Mouse (Mus musculus): ENCODE measurements around the gene Lgi4. TPM values are rescaled to one million over a fixed set of nuclear protein-coding genes. Genes with fewer than 3 reads are reported as not detected.

The Lgi4 gene
- total and polyA plus RNA-seq, 2 experiments, result 0.09 to 0.18 TPM

DNA sequence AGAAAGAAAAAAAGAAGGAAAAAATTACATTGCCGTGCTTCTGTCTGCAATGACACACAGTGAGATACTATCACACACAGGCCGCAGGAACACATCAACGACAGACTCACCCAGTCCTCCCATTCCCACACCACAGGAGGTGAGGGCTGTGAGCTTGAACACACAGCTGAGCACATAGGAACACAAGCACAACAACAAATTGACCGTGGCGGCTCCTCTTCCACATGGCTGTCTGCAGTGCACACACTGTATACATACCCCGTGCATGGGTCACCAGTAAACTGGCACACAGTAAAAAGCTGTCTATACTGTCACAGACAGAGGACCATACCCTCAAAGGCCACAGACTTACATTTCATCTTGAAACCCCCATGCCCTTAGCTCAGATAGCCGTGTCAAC is 2.7 kb upstream of the Lgi4 start:
- TF ChIP-seq CTCF (IDR thresholded peaks at IDR 0.05; ENCODE audit: low read depth, low read length) (no peak), POLR2A (IDR thresholded peaks at IDR 0.05; ENCODE audit: extremely low read depth, insufficient read depth, low read length) (no peak)
- no peaks in the 10 kb centered on the region for H3K27me3 ChIP-seq (ENCODE audit: control insufficient read depth, insufficient read depth, low read length)
- 24% methylated on average over 7 of the region's 7 CpGs for WGBS
- 0 out of 2 replicates have a peak, but pooled peaks cover 2% of the 10 kb centered on the region for H3K79me2 ChIP-seq (ENCODE audit: control insufficient read depth, insufficient read depth, low read length)
- peak overlapping the region; percentile 19 for H3K9ac ChIP-seq (ENCODE audit: low read depth, low read length)
- peaks cover 32% of the 10 kb centered on the region for H3K4me1 ChIP-seq (ENCODE audit: control insufficient read depth, insufficient read depth, low read length)
- no peak overlapping the region; the same call in 1 of the 2 replicates for H3K4me3 ChIP-seq (ENCODE audit: insufficient read depth, low read depth, low read length)
- peaks cover 3% of the 10 kb centered on the region; the same call in 1 of the 2 replicates for H3K36me3 ChIP-seq (ENCODE audit: control insufficient read depth, insufficient read depth, low read length)
- peak overlapping the region; percentile 98 for H3K27ac ChIP-seq (replicated peaks; ENCODE audit: insufficient read depth, low read depth, low read length)
- no peak for DNase-seq (ENCODE audit: extremely low read depth, low read depth, low spot score)

DNA sequence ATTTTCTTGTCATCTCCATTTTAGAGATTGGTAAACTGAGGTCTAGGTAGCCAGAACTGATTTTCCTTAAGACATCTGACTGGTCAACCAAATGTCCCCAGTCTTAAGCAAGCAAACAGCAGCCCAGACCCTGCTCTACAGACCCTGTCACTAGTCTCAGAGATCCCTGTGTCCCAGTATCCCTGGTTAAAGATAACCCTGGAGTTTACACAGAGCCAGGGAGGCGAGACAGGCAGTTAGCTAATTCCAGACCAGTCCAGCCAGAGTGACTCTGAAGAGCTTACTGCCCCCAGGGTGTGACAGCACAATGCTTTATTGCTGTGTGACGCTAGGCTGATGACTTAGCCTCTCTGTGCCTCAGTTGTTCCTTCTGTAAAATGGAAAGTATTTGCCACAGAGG is 2.1 kb upstream of the Lgi4 start, which contains the start of gene Fxyd1:
Gene Fxyd1 (minus strand): TSS at position 129 of the 400 bp plus-strand sequence.
- 0 out of 2 replicates have a peak, but pooled peaks cover 2% of the 10 kb centered on the region for H3K79me2 ChIP-seq (ENCODE audit: control insufficient read depth, insufficient read depth, low read length)
- H3K27me3 ChIP-seq (ENCODE audit: control insufficient read depth, insufficient read depth, low read length), result no peaks in the 10 kb centered on the region
- H3K27ac ChIP-seq (replicated peaks; ENCODE audit: insufficient read depth, low read depth, low read length), result peak within 1 kb of the TSS; percentile 98
- 27% methylated on average over 2 of the region's 2 CpGs for WGBS
- TF ChIP-seq POLR2A (IDR thresholded peaks at IDR 0.05; ENCODE audit: extremely low read depth, insufficient read depth, low read length) (no peak), CTCF (IDR thresholded peaks at IDR 0.05; ENCODE audit: low read depth, low read length) (no peak)
- H3K4me1 ChIP-seq (ENCODE audit: control insufficient read depth, insufficient read depth, low read length), result peaks cover 32% of the 10 kb centered on the region
- H3K9ac ChIP-seq (ENCODE audit: low read depth, low read length), result peak within 1 kb of the TSS; percentile 49
- peaks cover 3% of the 10 kb centered on the region; the same call in 1 of the 2 replicates for H3K36me3 ChIP-seq (ENCODE audit: control insufficient read depth, insufficient read depth, low read length)
- DNase-seq (ENCODE audit: extremely low read depth, low read depth, low spot score), result peak; percentile 88
- H3K4me3 ChIP-seq (ENCODE audit: insufficient read depth, low read depth, low read length), result no peak within 1 kb of the TSS; the same call in 1 of the 2 replicates

DNA sequence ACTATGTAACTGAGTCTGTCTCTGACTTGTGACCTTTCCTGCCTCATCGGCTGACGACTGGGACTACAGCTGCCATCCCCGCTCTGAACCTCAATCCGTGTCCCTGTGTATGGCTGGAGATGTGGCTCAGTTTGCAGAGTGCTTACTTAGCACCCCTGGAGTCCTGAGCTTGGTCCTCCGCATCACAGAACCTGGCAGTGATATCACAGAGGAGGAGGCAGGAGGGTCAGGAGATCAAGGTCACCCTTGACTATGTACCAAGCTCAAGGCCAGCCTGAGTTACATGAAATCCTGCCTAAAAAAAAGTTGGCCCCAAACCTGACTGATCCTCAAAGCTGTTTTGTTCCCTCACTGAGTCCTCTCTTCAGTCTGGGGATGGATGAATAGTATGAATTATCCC is 1.4 kb upstream of the Lgi4 start:
- no peaks in the 10 kb centered on the region; the same call in 1 of the 2 replicates for H3K36me3 ChIP-seq (ENCODE audit: control insufficient read depth, insufficient read depth, low read length)
- TF ChIP-seq CTCF (IDR thresholded peaks at IDR 0.05; ENCODE audit: low read depth, low read length) (no peak), POLR2A (IDR thresholded peaks at IDR 0.05; ENCODE audit: extremely low read depth, insufficient read depth, low read length) (no peak)
- H3K4me3 ChIP-seq (ENCODE audit: insufficient read depth, low read depth, low read length), result no peak overlapping the region
- no peaks in the 10 kb centered on the region for H3K27me3 ChIP-seq (ENCODE audit: control insufficient read depth, insufficient read depth, low read length)
- peak; percentile 96 for DNase-seq (ENCODE audit: extremely low read depth, low read depth, low spot score)
- H3K9ac ChIP-seq (ENCODE audit: low read depth, low read length), result peak overlapping the region; percentile 49
- H3K4me1 ChIP-seq (ENCODE audit: control insufficient read depth, insufficient read depth, low read length), result peaks cover 32% of the 10 kb centered on the region
- 0 out of 2 replicates have a peak, but pooled peaks cover 2% of the 10 kb centered on the region for H3K79me2 ChIP-seq (ENCODE audit: control insufficient read depth, insufficient read depth, low read length)
- 25% methylated on average over 5 of the region's 5 CpGs for WGBS
- peak overlapping the region; percentile 98 for H3K27ac ChIP-seq (replicated peaks; ENCODE audit: insufficient read depth, low read depth, low read length)

GRCm38 (mm10) chr7:31058211-31058610 is 931 bp upstream of the Lgi4 start:
- WGBS, result 28% methylated on average over 6 of the region's 6 CpGs
- 0 out of 2 replicates have a peak, but pooled peaks cover 2% of the 10 kb centered on the region for H3K79me2 ChIP-seq (ENCODE audit: control insufficient read depth, insufficient read depth, low read length)
- H3K4me1 ChIP-seq (ENCODE audit: control insufficient read depth, insufficient read depth, low read length), result peaks cover 30% of the 10 kb centered on the region
- no peak for TF ChIP-seq POLR2A (IDR thresholded peaks at IDR 0.05; ENCODE audit: extremely low read depth, insufficient read depth, low read length)
- no peak for TF ChIP-seq CTCF (IDR thresholded peaks at IDR 0.05; ENCODE audit: low read depth, low read length)
- DNase-seq (ENCODE audit: extremely low read depth, low read depth, low spot score), result peak; percentile 76
- no peaks in the 10 kb centered on the region for H3K27me3 ChIP-seq (ENCODE audit: control insufficient read depth, insufficient read depth, low read length)
- H3K36me3 ChIP-seq (ENCODE audit: control insufficient read depth, insufficient read depth, low read length), result no peaks in the 10 kb centered on the region; the same call in 1 of the 2 replicates
- no peak overlapping the region for H3K4me3 ChIP-seq (ENCODE audit: insufficient read depth, low read depth, low read length)
- peak overlapping the region; percentile 98 for H3K27ac ChIP-seq (replicated peaks; ENCODE audit: insufficient read depth, low read depth, low read length)
- H3K9ac ChIP-seq (ENCODE audit: low read depth, low read length), result peak overlapping the region; percentile 45

GRCm38 (mm10) chr7:31059919-31060620 is 928 bp downstream of the Lgi4 start:
- H3K36me3 ChIP-seq (ENCODE audit: control insufficient read depth, insufficient read depth, low read length), result no peaks in the 10 kb centered on the region
- no peak overlapping the region for H3K9ac ChIP-seq (ENCODE audit: low read depth, low read length)
- WGBS, result 88% methylated on average over 11 of the region's 11 CpGs
- H3K4me3 ChIP-seq (ENCODE audit: insufficient read depth, low read depth, low read length), result no peak overlapping the region
- H3K4me1 ChIP-seq (ENCODE audit: control insufficient read depth, insufficient read depth, low read length), result peaks cover 22% of the 10 kb centered on the region
- TF ChIP-seq POLR2A (IDR thresholded peaks at IDR 0.05; ENCODE audit: extremely low read depth, insufficient read depth, low read length), result no peak
- no peak for TF ChIP-seq CTCF (IDR thresholded peaks at IDR 0.05; ENCODE audit: low read depth, low read length)
- DNase-seq (ENCODE audit: extremely low read depth, low read depth, low spot score), result no peak
- H3K79me2 ChIP-seq (ENCODE audit: control insufficient read depth, insufficient read depth, low read length), result no peaks in the 10 kb centered on the region
- no peak overlapping the region for H3K27ac ChIP-seq (replicated peaks; ENCODE audit: insufficient read depth, low read depth, low read length)
- no peaks in the 10 kb centered on the region for H3K27me3 ChIP-seq (ENCODE audit: control insufficient read depth, insufficient read depth, low read length)

DNA sequence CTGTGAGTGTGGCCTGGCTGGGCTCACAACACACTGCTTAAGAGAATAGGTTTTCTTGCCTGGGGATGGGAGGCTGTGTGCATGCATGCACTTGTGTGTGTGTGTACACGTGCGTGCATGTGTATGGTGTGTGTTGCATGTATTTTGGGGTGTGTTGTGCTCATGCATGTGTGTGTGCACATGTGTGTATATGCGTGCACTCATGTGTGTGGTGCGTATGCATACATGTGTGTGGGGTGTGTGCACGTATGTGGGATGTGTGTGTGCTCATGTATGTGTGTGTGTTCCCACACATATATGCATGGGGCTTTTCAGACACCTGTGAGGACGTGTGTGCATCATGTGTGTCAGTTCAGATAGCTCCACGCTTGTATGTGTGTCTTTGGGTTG is 1.5 kb downstream of the Lgi4 start:
- H3K9ac ChIP-seq (ENCODE audit: low read depth, low read length), result no peak overlapping the region
- H3K27me3 ChIP-seq (ENCODE audit: control insufficient read depth, insufficient read depth, low read length), result no peaks in the 10 kb centered on the region
- 91% methylated on average over 7 of the region's 7 CpGs for WGBS
- H3K36me3 ChIP-seq (ENCODE audit: control insufficient read depth, insufficient read depth, low read length), result no peaks in the 10 kb centered on the region
- DNase-seq (ENCODE audit: extremely low read depth, low read depth, low spot score), result no peak
- no peaks in the 10 kb centered on the region for H3K79me2 ChIP-seq (ENCODE audit: control insufficient read depth, insufficient read depth, low read length)
- no peak overlapping the region for H3K4me3 ChIP-seq (ENCODE audit: insufficient read depth, low read depth, low read length)
- no peak overlapping the region for H3K27ac ChIP-seq (replicated peaks; ENCODE audit: insufficient read depth, low read depth, low read length)
- peaks cover 22% of the 10 kb centered on the region for H3K4me1 ChIP-seq (ENCODE audit: control insufficient read depth, insufficient read depth, low read length)
- TF ChIP-seq CTCF (IDR thresholded peaks at IDR 0.05; ENCODE audit: low read depth, low read length) (no peak), POLR2A (IDR thresholded peaks at IDR 0.05; ENCODE audit: extremely low read depth, insufficient read depth, low read length) (no peak)
